Mouse (Mus musculus): ENCODE data around the gene Naa25. TPM values are rescaled to one million over a fixed set of nuclear protein-coding genes. Genes with fewer than 3 reads are reported as not detected.

The Naa25 gene
- total RNA-seq, 2 experiments from 2014 or later = 39.4 to 41.2 TPM

GRCm38 (mm10) chr5:121451644-121452025 is 53.9 kb downstream of the Naa25 start, which contains the start of gene Tmem116:
Gene Tmem116 (plus strand): TSS chr5:121451893.
- DNase-seq (ENCODE audit: extremely low spot score in 1 of 2, low spot score in 1 of 2) = peak in 1 of 2 experiments; percentile 27

- peak; percentile 96 to 98 for DNase-seq (ENCODE audit: extremely low spot score in 1 of 2, low spot score in 1 of 2)
Measured at GRCm38 (mm10) chr5:121452026-121452869, 54.5 kb downstream of the Naa25 start, which contains the start of gene Erp29. Gene Erp29 (minus strand): TSS chr5:121452506.

- no peak for DNase-seq (ENCODE audit: extremely low spot score in 1 of 2, low spot score in 1 of 2)
Measured at GRCm38 (mm10) chr5:121452906-121453305, 55.2 kb downstream of the Naa25 start.

- no peak for DNase-seq (ENCODE audit: extremely low spot score in 1 of 2, low spot score in 1 of 2)
Measured at GRCm38 (mm10) chr5:121453743-121454502, 56.2 kb downstream of the Naa25 start.

GRCm38 (mm10) chr5:121454503-121454782 is 56.7 kb downstream of the Naa25 start:
- DNase-seq (ENCODE audit: extremely low spot score in 1 of 2, low spot score in 1 of 2) = no peak

- no peak for DNase-seq (ENCODE audit: extremely low spot score in 1 of 2, low spot score in 1 of 2)
Measured at GRCm38 (mm10) chr5:121455510-121456265, 58.0 kb downstream of the Naa25 start.

GRCm38 (mm10) chr5:121461339-121462170 is 63.8 kb downstream of the Naa25 start:
- no peak for DNase-seq (ENCODE audit: extremely low spot score in 1 of 2, low spot score in 1 of 2)

- no peak for DNase-seq (ENCODE audit: extremely low spot score in 1 of 2, low spot score in 1 of 2)
Measured at GRCm38 (mm10) chr5:121462171-121462502, 64.4 kb downstream of the Naa25 start.

GRCm38 (mm10) chr5:121462967-121463366 is 65.2 kb downstream of the Naa25 start:
- DNase-seq (ENCODE audit: extremely low spot score in 1 of 2, low spot score in 1 of 2) = no peak

GRCm38 (mm10) chr5:121463601-121464250 is 66.0 kb downstream of the Naa25 start:
- no peak for DNase-seq (ENCODE audit: extremely low spot score in 1 of 2, low spot score in 1 of 2)

- DNase-seq (ENCODE audit: extremely low spot score in 1 of 2, low spot score in 1 of 2) = no peak
Measured at GRCm38 (mm10) chr5:121469566-121469965, 71.8 kb downstream of the Naa25 start.

GRCm38 (mm10) chr5:121472411-121472810 is 74.7 kb downstream of the Naa25 start:
- no peak for DNase-seq (ENCODE audit: extremely low spot score in 1 of 2, low spot score in 1 of 2)

GRCm38 (mm10) chr5:121474610-121475009 is 76.9 kb downstream of the Naa25 start:
- no peak for DNase-seq (ENCODE audit: extremely low spot score in 1 of 2, low spot score in 1 of 2)

- no peak for DNase-seq (ENCODE audit: extremely low spot score in 1 of 2, low spot score in 1 of 2)
Measured at GRCm38 (mm10) chr5:121476040-121476439, 78.3 kb downstream of the Naa25 start.

GRCm38 (mm10) chr5:121477680-121478079 is 79.9 kb downstream of the Naa25 start:
- DNase-seq (ENCODE audit: extremely low spot score in 1 of 2, low spot score in 1 of 2) = no peak

- no peak for DNase-seq (ENCODE audit: extremely low spot score in 1 of 2, low spot score in 1 of 2)
Measured at GRCm38 (mm10) chr5:121484801-121485200, 87.1 kb downstream of the Naa25 start.

GRCm38 (mm10) chr5:121493305-121493704 is 95.6 kb downstream of the Naa25 start:
- peak in 1 of 2 experiments; percentile 11 for DNase-seq (ENCODE audit: extremely low spot score in 1 of 2, low spot score in 1 of 2)

All from layer of hippocampus, postnatal 25 days (tissue).